Mouse (Mus musculus) ZHBTc4 (cell line): Measurements from ENCODE around the gene Vim.
"Not testable (repeated sequence)": the region's sequence is repeated elsewhere in the genome, so short reads cannot be mapped to it uniquely, and the experiment has no call there.

ENCODE experiments used
- DNase-seq: peaks from one replicate; pipeline ENCODE4 v3.0.0-alpha.2; 2011; ENCODE audit warnings: low read depth, low spot score

The Vim gene

DNA sequence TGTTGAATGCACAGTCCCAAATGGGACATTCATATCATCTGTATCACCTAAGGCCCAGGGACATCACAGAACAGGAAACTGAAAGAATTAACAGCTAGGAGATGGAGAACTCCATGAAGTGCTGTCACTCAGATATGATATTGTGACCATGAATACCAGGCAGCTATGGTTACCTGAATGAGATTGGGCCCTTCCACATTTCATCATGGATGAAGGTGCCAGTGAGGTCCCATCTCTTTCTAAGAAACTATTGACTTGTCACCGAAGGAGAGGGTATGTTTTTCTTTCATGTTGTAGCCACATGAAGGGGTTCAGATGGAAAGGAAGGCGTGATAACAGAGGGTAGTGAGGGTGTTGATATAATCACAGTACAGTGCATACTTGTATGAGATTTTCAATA lies 13.3 kb upstream of the Vim start:
- no peak for DNase-seq

DNA sequence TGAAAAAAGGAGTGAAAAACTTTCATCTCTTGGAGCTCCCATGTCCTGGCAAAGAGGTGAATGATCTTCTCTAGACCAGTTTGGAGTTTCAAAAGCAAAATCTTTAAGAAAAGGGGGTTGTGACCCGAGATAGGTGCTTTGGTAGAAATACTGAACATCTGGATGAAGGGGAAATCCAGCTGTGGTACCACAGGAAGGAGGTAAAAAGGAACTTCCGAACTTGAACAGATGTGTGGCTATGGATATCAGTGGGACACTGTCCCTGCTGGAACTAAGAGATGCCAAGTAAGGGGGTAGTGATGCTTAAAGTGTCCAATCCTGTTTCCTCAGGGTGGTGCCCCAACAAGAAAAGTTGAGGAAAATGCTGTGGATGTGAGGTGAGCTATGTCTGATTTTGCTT lies 3.6 kb upstream of the Vim start:
- DNase-seq, result no peak

- peak; percentile 87 for DNase-seq
Measured at GRCm38 (mm10) chr2:13572101-13572553, 1.6 kb upstream of the Vim start.

DNA sequence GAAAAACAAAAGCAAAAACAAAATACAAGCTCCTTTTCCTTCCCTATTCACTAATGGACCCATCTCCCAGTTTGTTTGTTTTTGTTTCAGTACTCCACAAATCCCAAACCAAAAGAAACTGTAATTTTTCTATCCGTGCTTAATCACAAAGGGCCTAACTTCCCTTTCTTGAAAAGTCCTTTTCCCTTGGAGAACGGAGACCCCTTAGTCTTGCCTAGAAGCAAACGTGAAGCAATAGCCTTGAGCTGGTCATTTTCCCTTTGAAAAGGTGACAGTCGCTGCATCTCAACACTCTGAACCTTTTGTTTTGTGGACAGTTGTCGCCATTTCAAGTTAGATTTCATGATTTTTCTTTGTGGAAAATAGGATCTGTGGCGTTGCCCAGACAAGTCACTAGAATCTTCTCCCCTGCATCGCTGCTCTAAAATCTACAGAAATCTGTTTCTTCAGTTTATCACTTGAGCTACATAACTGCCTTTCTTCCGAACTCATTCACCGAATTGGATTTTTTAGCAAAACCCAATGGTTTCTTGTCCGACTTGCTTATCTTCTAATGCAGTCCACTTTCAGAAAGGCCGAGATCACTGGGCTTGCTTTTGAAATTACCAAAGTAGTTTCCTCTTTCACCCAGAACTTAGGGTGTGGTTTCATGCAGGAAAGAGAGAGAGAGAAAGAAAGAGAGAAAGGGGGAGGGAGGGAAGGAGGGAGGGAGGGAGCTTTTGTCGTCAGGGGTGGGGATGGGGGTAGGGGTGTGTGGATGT lies 900 bp upstream of the Vim start:
- peak; percentile 15 for DNase-seq

- DNase-seq, result peak; percentile 88
Measured at GRCm38 (mm10) chr2:13574066-13574800, 506 bp downstream of the Vim start.

DNA sequence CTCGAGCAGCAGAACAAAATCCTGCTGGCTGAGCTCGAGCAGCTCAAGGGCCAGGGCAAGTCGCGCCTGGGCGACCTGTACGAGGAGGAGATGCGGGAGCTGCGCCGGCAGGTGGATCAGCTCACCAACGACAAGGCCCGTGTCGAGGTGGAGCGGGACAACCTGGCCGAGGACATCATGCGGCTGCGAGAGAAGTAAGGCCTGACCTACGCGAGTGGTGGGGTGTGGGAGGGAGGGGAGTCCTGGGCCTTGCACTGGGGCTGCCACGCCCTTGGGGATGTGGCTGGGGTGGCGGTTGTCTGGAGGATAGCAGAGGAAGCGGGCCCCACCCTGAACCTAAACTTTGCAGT lies 1.0 kb downstream of the Vim start:
- peak; percentile 73 for DNase-seq

DNA sequence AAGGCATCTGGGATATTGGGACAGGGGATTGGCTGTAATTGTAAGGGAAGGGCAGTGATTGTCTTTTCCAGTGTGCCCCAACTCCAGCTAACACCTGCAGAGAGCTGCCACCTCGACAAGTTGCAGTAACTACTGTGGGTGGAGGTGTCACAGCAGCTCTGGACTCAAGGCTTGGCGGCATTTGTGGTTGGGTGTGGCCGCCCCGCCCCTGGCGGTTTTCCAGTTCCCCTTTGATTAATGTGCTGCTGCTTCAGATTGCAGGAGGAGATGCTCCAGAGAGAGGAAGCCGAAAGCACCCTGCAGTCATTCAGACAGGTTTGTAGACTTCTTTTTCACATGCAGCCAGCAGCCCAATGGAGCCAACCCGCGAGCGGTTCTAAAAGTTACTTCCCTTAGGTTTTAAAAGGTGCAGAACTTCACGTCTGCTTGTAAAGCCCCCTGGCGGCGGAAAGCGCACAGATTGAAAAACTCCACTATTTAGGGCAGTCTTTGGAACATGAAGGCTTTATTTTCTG lies 1.6 kb downstream of the Vim start:
- peak; percentile 88 for DNase-seq

- no peak for DNase-seq
Measured at GRCm38 (mm10) chr2:13575926-13576325, 2.2 kb downstream of the Vim start.

GRCm38 (mm10) chr2:13577399-13577798 lies 3.7 kb downstream of the Vim start:
- DNase-seq, result no peak

DNA sequence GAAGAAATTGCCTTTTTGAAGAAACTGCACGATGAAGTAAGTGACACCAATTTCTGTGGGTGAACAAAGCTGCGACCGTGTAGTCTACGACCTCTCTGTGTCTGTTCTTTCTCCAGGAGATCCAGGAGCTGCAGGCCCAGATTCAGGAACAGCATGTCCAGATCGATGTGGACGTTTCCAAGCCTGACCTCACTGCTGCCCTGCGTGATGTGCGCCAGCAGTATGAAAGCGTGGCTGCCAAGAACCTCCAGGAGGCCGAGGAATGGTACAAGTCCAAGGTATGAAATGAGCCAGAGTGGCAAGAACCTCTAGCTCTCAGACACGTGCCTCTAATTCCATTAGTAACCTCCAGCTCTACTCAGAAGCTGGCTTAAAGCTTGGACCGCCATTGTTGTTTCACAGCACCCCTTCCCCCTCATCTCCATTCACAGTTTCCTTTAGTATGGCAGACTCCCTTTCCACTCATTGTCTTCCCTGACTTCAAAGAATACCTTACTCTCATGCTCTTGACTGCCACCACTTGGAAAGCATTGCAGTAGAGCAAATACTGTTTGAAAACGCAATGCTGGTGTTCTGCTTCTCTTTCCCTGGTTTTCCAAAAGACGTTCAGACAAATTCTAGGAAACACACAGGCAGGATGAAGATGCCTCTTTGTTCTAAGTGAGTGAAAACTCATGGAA lies 4.9 kb downstream of the Vim start:
- peak; percentile 55 for DNase-seq

DNA sequence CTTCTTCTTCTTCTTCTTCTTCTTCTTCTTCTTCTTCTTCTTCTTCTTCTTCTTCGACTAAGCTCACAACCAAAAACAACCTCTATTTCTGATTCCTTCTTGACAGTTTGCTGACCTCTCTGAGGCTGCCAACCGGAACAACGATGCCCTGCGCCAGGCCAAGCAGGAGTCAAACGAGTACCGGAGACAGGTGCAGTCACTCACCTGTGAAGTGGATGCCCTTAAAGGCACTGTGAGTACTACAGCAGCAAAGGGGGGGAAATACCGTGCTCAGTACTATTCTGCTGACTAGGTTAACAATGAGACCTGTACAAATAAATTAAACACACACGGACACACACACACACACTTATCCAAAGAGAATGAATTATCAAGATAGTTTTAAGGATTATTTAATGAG lies 5.6 kb downstream of the Vim start:
- DNase-seq, result no peak

GRCm38 (mm10) chr2:13579991-13580390 lies 6.3 kb downstream of the Vim start:
- peak; percentile 72 for DNase-seq

DNA sequence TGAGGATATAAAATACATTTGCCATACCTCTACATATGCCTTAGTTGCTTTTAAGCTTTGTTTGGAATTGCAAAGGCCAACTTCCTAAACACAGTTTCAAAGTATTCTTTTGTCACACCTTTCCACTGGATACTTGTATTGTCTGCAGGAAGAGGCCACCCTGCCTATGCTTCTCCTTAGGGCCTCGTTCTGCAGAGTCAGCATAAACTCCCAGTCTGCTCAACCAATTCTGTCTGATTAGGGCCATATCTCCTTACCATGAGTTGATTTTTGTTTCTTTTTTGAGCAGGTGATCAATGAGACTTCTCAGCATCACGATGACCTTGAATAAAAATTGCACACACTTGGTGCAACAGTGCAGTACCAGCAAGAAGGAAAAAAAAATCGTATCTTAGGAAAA lies 8.5 kb downstream of the Vim start:
- DNase-seq, result no peak

DNA sequence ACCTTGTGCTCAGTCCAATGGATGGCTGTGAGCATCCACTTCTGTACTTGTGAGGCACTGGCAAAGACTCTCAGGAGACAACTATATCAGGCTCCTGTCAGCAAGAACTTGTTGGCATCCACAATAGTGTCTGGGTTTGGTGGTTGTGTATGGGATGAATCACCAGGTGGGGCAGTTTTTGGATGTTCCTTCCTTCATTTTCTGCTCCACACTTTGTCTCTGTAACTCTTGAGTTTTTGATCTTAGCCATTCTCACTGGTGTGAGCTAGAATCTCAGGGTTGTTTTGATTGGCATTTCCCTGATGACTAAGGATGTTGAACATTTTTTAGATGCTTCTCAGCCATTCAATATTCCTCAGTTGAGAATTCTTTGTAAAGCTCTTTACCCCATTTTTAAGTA lies 10.0 kb downstream of the Vim start:
- DNase-seq, result not testable (repeated sequence)

- DNase-seq, result no peak
Measured at GRCm38 (mm10) chr2:13593328-13593727, 19.6 kb downstream of the Vim start.

GRCm38 (mm10) chr2:13596965-13597656 lies 23.4 kb downstream of the Vim start:
- DNase-seq, result no peak

- DNase-seq, result no peak
Measured at GRCm38 (mm10) chr2:13598166-13598565, 24.4 kb downstream of the Vim start.

DNA sequence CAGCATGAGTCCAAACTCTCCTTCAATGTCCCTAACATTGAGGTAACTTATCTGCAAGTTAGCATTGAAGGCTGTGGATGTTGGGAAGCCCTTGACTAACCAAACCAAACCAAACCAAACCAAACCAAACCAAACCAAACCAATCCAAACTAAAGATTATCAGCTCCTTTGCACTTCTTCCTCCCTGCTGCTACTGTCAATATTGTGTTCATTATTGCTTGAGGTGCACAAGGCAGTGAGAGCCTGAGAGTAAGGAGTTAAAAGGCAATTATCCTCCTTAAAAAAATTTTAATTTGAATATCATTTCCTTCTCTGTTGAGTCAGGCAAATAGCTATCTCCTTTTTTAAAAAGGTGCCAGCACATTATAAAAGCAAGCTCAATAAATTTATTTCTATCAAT lies 29.4 kb downstream of the Vim start:
- DNase-seq, result no peak

GRCm38 (mm10) chr2:13603636-13604035 lies 29.9 kb downstream of the Vim start:
- not testable (repeated sequence) for DNase-seq

DNA sequence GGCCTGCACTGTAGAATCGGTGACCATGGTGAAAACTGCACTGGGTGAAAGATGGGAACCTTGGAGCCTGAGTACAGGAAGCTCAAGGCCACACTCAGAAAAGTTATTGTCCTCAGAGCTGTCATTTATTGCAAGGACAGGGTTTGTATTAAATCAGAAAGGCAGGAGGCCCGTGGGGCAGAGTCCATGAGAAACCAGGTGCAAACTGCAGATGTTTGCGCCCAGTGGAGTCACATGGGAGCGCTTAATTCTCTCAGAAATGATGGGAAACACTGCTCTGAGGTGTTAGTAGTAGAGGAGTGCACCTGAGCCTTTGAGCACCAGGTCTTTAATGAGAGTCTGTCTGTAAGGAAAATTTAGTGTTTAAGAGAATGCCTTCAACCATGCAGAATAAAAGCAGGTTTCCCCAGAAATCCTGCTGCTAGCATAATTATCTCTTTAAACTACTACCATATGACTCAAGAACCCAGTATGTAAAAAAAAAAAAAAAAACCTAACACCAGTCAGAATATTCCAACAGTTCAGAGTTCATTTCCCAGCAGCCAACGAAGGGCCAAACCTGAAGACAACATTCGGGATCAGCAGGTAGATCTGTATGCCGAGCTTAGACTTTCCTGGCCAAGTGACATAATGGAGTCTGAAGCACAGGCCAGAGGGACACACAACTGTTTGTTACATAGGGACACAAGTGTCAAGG lies 56.6 kb downstream of the Vim start:
- DNase-seq, result no peak
